Mouse (Mus musculus): Measurements from ENCODE around the gene Svs2. TPM values are rescaled to one million over a fixed set of nuclear protein-coding genes. Genes with fewer than 3 reads are reported as not detected.
"Not testable (repeated sequence)": the region's sequence is repeated elsewhere in the genome, so short reads cannot be mapped to it uniquely, and the experiment has no call there.

The Svs2 gene
- not detected in 2 replicates for total RNA-seq (2021)
- long read RNA-seq, result 0 reads

DNA sequence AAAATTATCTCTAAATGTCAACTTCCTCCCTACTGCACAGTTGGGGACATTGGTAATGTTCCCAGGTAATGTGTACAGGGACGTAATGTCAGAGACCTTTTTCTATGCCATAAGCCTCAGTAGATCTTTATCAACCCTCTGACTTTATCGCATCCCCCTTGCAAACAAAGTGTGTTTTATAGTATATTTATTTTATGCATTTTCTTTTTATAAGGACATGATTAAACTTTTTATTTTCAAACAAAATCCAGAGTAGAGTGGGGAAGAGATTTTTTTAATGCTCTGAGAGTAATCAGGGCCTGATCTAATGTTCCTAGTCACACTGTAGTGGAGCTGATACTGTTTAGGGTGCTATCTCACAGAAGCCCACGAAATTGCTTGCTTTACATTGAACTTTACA is at the start of gene Svs2:
Gene Svs2 (minus strand): TSS at position 101 of the 400 bp plus-strand sequence.
- DNase-seq, result no peak

DNA sequence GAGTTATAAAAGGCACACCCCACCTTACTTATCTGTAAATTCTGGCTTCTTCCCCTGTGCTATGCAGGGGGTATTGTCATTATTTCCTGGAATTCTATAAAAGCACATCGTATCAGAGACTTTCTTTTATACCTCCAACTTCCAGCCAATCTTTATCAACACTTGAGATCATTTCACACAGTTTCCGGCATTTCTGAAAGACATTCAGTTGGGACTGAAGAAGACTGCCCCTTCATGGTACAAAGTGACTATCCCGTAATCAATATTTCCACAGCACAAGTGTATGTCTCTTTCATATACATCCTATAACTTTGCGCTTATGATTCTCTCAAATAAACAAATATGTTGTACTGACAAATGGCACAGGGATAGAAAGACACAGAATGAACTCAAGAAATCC is 40.1 kb upstream of the Svs2 start, which contains the start of gene Svs4:
Gene Svs4 (minus strand): TSS at position 101 of the 400 bp plus-strand sequence.
- DNase-seq, result no peak

- not testable (repeated sequence) for DNase-seq
These were observed 18.3 kb upstream of the Svs2 start, which contains the start of gene Svs3b for GRCm38 (mm10) chr2:164256540-164256939. Gene Svs3b (minus strand): TSS chr2:164256640.

- no peak for DNase-seq
These were observed 5.6 kb downstream of the Svs2 start for GRCm38 (mm10) chr2:164232671-164233070.

GRCm38 (mm10) chr2:164228361-164229070 is 9.8 kb downstream of the Svs2 start:
- peak; percentile 12 for DNase-seq

DNA sequence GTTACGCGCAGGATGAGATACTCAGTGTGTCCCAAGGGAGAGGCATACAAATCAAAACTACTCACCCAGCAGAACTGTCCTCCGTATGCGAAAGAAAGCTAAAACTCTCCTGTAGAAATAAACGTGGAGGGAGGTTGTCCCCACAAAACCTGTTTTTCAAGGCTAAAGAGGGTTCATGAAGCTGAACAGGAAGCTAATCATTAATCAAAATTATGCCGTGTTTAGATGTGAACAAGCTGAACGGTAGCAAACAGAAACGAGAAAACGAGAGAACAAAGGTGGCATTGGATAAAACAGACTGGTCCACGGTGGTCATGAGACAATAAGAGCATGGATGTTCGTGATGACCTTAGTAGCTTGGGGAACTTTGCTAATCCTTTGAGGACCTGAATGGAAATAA is 16.7 kb downstream of the Svs2 start, which contains the start of gene Wfdc15b:
Gene Wfdc15b (minus strand): TSS at position 139 of the 400 bp plus-strand sequence.
- DNase-seq, result no peak

DNA sequence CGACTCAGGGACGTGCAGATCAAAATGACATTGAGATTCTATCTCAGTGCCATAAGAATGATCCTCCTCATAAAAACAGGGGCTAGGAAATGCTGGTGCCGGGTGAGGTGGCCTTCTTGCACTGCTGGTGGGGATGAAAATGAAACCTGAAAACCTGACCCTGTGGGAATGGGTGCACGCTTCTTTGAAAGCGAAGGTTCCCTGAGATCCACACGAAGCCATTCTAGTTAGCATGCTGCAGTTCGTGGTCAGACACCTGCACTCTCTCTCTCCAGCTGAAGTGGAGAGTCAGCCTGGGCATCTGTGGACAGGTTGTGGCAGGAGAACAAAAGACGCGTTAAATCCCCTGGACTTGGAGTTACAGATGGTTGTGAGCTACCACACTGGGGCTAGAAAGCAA is 19.0 kb downstream of the Svs2 start:
- DNase-seq, result no peak

- no peak for DNase-seq
These were observed 25.6 kb downstream of the Svs2 start for GRCm38 (mm10) chr2:164212711-164213110.

DNA sequence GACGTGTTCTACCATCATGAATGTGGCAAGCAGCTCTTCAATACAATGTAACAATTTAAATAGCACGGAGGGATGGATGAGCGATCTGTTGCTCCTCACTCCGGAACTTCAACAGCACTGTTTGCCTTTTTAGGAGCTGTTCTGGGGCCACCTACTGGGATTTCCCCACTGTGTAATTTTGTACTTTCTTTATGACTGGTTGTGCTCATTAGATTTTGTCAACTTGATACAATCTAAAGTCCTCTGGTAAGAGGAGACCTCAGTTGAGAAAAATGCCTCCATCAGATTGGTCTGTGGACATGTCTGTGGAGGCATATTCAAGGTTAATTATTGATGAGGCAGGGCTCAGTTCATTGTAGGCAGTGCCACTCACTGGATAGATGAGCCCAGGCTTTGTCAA is 27.4 kb downstream of the Svs2 start:
- DNase-seq, result no peak

- DNase-seq, result no peak
These were observed 31.6 kb downstream of the Svs2 start for GRCm38 (mm10) chr2:164206676-164207075.

DNA sequence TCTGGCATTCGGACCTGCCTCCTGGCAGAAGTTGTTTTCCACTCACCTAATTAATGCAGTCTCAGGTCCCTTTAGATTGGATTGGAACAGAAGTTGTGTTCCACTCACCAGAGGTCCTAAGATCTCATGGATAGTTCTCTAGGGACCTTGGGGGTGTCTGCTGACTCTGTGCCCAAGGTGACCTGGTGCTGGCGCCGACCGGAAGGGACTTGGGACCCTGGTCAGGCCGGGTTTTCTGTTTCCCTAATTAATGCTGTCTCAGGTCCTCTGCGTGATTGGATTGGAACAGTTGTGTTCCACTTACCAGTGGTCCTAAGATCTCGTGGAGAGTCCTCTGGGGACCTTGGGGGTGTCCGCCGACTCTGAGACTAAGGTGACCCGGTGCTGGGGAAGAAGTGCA is 32.3 kb downstream of the Svs2 start:
- not testable (repeated sequence) for DNase-seq

- no peak for DNase-seq
These were observed 38.5 kb downstream of the Svs2 start, which contains the start of gene Wfdc15a for GRCm38 (mm10) chr2:164199626-164200327. Gene Wfdc15a (minus strand): TSS chr2:164200130.

DNA sequence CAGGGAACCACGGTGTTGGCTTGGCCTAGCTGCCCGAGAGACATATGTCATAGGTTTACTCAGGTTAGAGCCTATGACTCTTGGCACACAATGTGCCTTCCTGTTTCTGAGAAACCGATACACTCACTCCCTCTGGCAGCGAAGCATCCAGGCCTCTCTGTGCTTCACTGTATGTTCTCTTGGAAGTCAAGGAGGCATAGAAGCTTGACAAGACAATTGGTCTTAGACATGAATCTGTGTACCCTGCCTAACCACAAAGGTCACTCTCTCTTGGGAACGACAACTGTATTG is 41.6 kb downstream of the Svs2 start:
- DNase-seq, result no peak

GRCm38 (mm10) chr2:164195971-164196699 is 42.1 kb downstream of the Svs2 start:
- DNase-seq, result no peak

DNA sequence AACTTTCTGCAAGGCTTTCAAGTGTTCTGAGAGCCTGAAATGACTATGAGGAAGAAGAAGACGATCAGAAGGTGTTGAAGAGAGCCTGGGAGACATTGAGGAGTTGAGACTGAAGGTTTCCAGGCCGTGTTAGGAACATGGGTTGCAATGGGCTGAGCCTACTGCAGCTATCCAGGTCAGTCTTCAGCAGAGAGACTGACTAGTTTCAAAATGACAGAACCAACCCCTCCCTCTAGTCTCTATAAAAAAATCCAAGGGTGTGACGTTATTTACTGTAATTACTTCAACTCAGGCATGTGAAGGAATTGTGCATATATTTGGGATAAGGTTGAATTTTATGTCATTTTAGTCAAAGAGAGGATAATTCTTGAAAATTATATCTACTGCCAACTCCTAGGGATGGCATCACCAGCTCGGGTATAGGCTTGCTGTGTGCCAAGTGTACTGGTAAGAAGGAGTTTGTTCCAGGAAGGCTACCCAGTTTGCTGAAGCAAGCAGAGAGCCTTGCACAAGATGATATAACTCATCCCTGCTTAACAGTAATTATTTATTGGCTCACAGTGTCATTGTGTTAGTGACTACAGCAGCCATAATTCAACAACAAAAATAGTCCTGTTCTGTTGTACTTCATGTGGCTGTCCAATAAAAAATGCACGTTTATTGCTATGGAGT is 43.2 kb downstream of the Svs2 start:
- DNase-seq, result no peak

DNA sequence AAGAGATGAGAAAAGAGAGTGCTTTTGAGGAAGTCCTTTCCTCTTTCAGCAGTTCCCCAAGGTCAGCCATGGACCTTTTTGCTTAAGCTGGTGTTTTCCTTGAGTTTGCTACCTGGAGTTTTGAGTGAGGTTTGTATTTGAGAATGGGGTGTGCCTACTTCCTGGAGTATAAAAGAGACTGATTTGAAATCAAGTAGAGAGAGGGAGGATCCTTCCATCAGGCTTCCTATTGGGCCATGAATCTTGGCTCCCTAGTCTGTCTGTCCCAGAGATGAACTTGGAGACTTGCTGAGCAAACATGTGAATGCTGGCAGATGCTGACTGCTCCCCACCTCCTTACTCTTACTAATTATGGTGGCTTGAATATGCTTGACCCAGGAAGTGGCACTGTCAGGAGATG is 46.0 kb downstream of the Svs2 start:
- DNase-seq, result no peak

DNA sequence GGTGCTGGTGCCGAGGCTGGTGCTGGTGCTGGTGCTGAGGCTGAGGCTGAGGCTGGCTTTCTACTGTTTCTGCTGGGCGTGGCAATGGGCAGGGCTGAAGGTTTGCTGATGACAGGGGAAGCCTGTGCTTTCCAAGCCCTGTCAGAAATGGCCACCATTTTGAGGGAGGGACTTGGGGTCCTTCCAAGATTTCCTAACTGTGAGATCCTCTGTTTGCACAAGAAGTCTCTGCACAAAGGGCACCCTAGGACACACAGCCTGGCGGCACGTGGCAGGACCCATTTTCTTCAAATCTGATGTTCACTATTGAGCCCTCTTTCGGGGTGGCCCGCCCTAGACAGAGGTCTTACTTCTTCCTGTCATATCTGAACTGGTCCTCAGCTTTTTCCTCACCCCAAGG is 47.7 kb downstream of the Svs2 start, which contains the start of gene Wfdc12:
Gene Wfdc12 (minus strand): TSS at position 33 of the 400 bp plus-strand sequence.
- DNase-seq, result no peak

- no peak for DNase-seq
These were observed 49.5 kb downstream of the Svs2 start for GRCm38 (mm10) chr2:164188722-164189121.
